Mouse (Mus musculus) kidney, postnatal 0 days (tissue): ENCODE results near the gene Crmp1. TPM values are rescaled to one million over a fixed set of nuclear protein-coding genes. Genes with fewer than 3 reads are reported as not detected.

ENCODE experiments used
- ATAC-seq: fragments of 200-750 bp; cut with Nextera tagmentation; replicated peaks from 2 replicates; pipeline ENCODE4 v1.8.0; 2017; ENCODE audit warnings: low read depth, moderate number of reproducible peaks, moderate TSS enrichment, moderate library complexity; ENCODE audit not compliant: low FRiP score
- DNase-seq: peaks from one replicate; pipeline ENCODE4 v3.0.0-alpha.2; 2016; ENCODE audit warnings: low spot score
- H3K27ac ChIP-seq: fragments of 300-500 bp; sonication (generic); 2 replicates; pipeline ENCODE4 v1.5.1; 2014; ENCODE audit warnings: mild to moderate bottlenecking
- H3K27me3 ChIP-seq: fragments of 300-500 bp; sonication (generic); 2 replicates; pipeline ENCODE4 v1.6.1; 2014; ENCODE audit warnings: low read length, mixed read lengths; ENCODE audit not compliant: insufficient read depth
- H3K36me3 ChIP-seq: fragments of 300-500 bp; sonication (generic); 2 replicates; pipeline ENCODE4 v1.6.1; 2014; ENCODE audit warnings: low read length, mixed read lengths; ENCODE audit not compliant: insufficient read depth
- H3K4me1 ChIP-seq: fragments of 300-500 bp; sonication (generic); replicated peaks from 2 replicates; pipeline ENCODE4 v1.6.1; 2014; ENCODE audit warnings: antibody characterized with exemption, low read length, mixed read lengths; ENCODE audit not compliant: insufficient read depth
- H3K4me2 ChIP-seq: fragments of 300-500 bp; sonication (generic); 2 replicates; pipeline ENCODE4 v1.6.1; 2014; ENCODE audit warnings: mild to moderate bottlenecking, low read length, moderate library complexity, mixed read lengths
- H3K4me3 ChIP-seq: fragments of 300-500 bp; sonication (generic); replicated peaks from 2 replicates; pipeline ENCODE4 v1.5.1; 2014; ENCODE audit warnings: low read depth, low read length
- H3K9ac ChIP-seq: fragments of 300-500 bp; sonication (generic); 2 replicates; pipeline ENCODE4 v1.6.1; 2014; ENCODE audit warnings: low read depth, low read length
- H3K9me3 ChIP-seq: fragments of 300-500 bp; sonication (generic); replicated peaks from 2 replicates; pipeline ENCODE4 v1.6.1; 2016; ENCODE audit warnings: low read length, inconsistent platforms, mixed read lengths
- CTCF ChIP-seq: IDR thresholded peaks from 2 replicates; pipeline ENCODE4 v1.5.1; 2016; ENCODE audit warnings: antibody characterized with exemption, low read depth, mild to moderate bottlenecking, moderate library complexity
- WGBS: fragments of 180-500 bp; shearing (Covaris S2); extraction: QIAGEN DNeasy Blood & Tissue Kit; methylation state at CpG from one replicate; pipeline ENCODE4 v1.1.7; 2014; 5-methylcytosine and 5-hydroxymethylcytosine counted together
- polyA plus RNA-seq: library from polyadenylated mRNA; unstranded; fragments of >200 nt; fragmentation: Nextera tagmentation; extraction: Ambion mirVana; gene quantifications from 2 replicates; pipeline ENCODE4 v1.2.1, GENCODE M21; 2015

Gene Crmp1
- polyA plus RNA-seq, 1 experiment from 2014 or later = 2.6 TPM

GRCm38 (mm10) chr5:37204886-37205285 is 36.9 kb upstream of the Crmp1 start:
- DNase-seq (no peak), ATAC-seq (no peak)
- Histone ChIP-seq H3K4me1 (no peaks in the 10 kb centered on the region), H3K4me2 (no peak overlapping the region), H3K27ac (no peak overlapping the region), H3K9ac (no peak overlapping the region), H3K36me3 (no peaks in the 10 kb centered on the region), H3K4me3 (no peak overlapping the region), H3K9me3 (no peaks in the 10 kb centered on the region; the same call in 1 of the 2 replicates), H3K27me3 (no peaks in the 10 kb centered on the region)
- TF ChIP-seq CTCF = no peak
- WGBS = 82% methylated on average over 7 of the region's 7 CpGs

- no peaks in the 10 kb centered on the region for H3K4me1 ChIP-seq
- H3K9ac ChIP-seq = no peak overlapping the region
- no peak for DNase-seq
- ATAC-seq = no peak
- no peaks in the 10 kb centered on the region; the same call in 1 of the 2 replicates for H3K9me3 ChIP-seq
- 67% methylated on average over 1 of the region's 1 CpGs for WGBS
- H3K27ac ChIP-seq = no peak overlapping the region
- TF ChIP-seq CTCF = peak; percentile 35; the same call in 1 of the 2 replicates
- H3K27me3 ChIP-seq = no peaks in the 10 kb centered on the region
- H3K36me3 ChIP-seq = no peaks in the 10 kb centered on the region
- H3K4me2 ChIP-seq = no peak overlapping the region
- H3K4me3 ChIP-seq = no peak overlapping the region
Observed at GRCm38 (mm10) chr5:37205420-37205819, 36.3 kb upstream of the Crmp1 start.

- Histone ChIP-seq H3K27ac (no peak overlapping the region), H3K4me2 (no peak overlapping the region), H3K36me3 (no peaks in the 10 kb centered on the region), H3K9me3 (no peaks in the 10 kb centered on the region; the same call in 1 of the 2 replicates), H3K27me3 (no peaks in the 10 kb centered on the region), H3K4me1 (no peaks in the 10 kb centered on the region), H3K4me3 (no peak overlapping the region), H3K9ac (no peak overlapping the region)
- ATAC-seq (no peak), DNase-seq (no peak)
- TF ChIP-seq CTCF = no peak
- WGBS = 68% methylated on average over 2 of the region's 2 CpGs
Observed at GRCm38 (mm10) chr5:37206364-37206763, 35.4 kb upstream of the Crmp1 start.

GRCm38 (mm10) chr5:37212938-37213708 is 28.6 kb upstream of the Crmp1 start:
- Histone ChIP-seq H3K4me2 (no peak overlapping the region), H3K4me3 (no peak overlapping the region), H3K9me3 (no peaks in the 10 kb centered on the region; the same call in 1 of the 2 replicates), H3K9ac (no peak overlapping the region), H3K4me1 (no peaks in the 10 kb centered on the region), H3K27ac (no peak overlapping the region), H3K36me3 (no peaks in the 10 kb centered on the region), H3K27me3 (no peaks in the 10 kb centered on the region)
- no peak for DNase-seq
- TF ChIP-seq CTCF = no peak
- 85% methylated on average over 9 of the region's 9 CpGs for WGBS
- no peak for ATAC-seq

- no peak for DNase-seq
- Histone ChIP-seq H3K4me3 (no peak overlapping the region), H3K4me2 (no peak overlapping the region), H3K9me3 (no peaks in the 10 kb centered on the region), H3K4me1 (no peaks in the 10 kb centered on the region), H3K27me3 (no peaks in the 10 kb centered on the region), H3K27ac (no peak overlapping the region), H3K9ac (no peak overlapping the region), H3K36me3 (no peaks in the 10 kb centered on the region)
- TF ChIP-seq CTCF = no peak
- ATAC-seq = no peak
- WGBS = 68% methylated on average over 4 of the region's 4 CpGs
Observed at GRCm38 (mm10) chr5:37213709-37214103, 28.0 kb upstream of the Crmp1 start.

GRCm38 (mm10) chr5:37214614-37215013 is 27.1 kb upstream of the Crmp1 start:
- H3K4me1 ChIP-seq = no peaks in the 10 kb centered on the region
- no peak overlapping the region for H3K4me2 ChIP-seq
- DNase-seq = no peak
- WGBS = 62% methylated on average over 6 of the region's 6 CpGs
- no peak for ATAC-seq
- H3K36me3 ChIP-seq = no peaks in the 10 kb centered on the region
- H3K9me3 ChIP-seq = no peaks in the 10 kb centered on the region
- H3K27ac ChIP-seq = no peak overlapping the region
- no peaks in the 10 kb centered on the region for H3K27me3 ChIP-seq
- H3K9ac ChIP-seq = no peak overlapping the region
- no peak for TF ChIP-seq CTCF
- H3K4me3 ChIP-seq = no peak overlapping the region
